Mouse (Mus musculus) forebrain, embryonic 13.5 days (tissue): ENCODE measurements around the gene Pa2g4. TPM values are rescaled to one million over a fixed set of nuclear protein-coding genes. Genes with fewer than 3 reads are reported as not detected.

Experiments
- ATAC-seq: fragments of 200-750 bp; cut with Nextera tagmentation; 2 replicates; pipeline ENCODE4 v1.8.0; 2017
- H3K27ac ChIP-seq: fragments of 300-500 bp; sonication (generic); 2 replicates; pipeline ENCODE4 v1.5.1; 2015; ENCODE audit warnings: inconsistent platforms, mild to moderate bottlenecking, moderate library complexity
- H3K27me3 ChIP-seq: fragments of 300-500 bp; sonication (generic); 2 replicates; pipeline ENCODE4 v1.6.1; 2015; ENCODE audit warnings: mild to moderate bottlenecking, inconsistent platforms
- H3K36me3 ChIP-seq: fragments of 300-500 bp; sonication (generic); 2 replicates; pipeline ENCODE4 v1.6.1; 2015; ENCODE audit warnings: mild to moderate bottlenecking, inconsistent platforms; ENCODE audit not compliant: poor library complexity, severe bottlenecking
- H3K4me1 ChIP-seq: fragments of 300-500 bp; sonication (generic); 2 replicates; pipeline ENCODE4 v1.6.1; 2015; ENCODE audit warnings: inconsistent platforms
- H3K4me2 ChIP-seq: fragments of 300-500 bp; sonication (generic); 2 replicates; pipeline ENCODE4 v1.6.1; 2015; ENCODE audit warnings: inconsistent platforms, mild to moderate bottlenecking, moderate library complexity
- H3K4me3 ChIP-seq: fragments of 300-500 bp; sonication (generic); 2 replicates; pipeline ENCODE4 v1.5.1; 2015; ENCODE audit warnings: mild to moderate bottlenecking, inconsistent platforms
- H3K9ac ChIP-seq: fragments of 300-500 bp; sonication (generic); 2 replicates; pipeline ENCODE4 v1.6.1; 2015; ENCODE audit warnings: mild to moderate bottlenecking, inconsistent platforms
- H3K9me3 ChIP-seq: fragments of 300-500 bp; sonication (generic); replicated peaks from 2 replicates; pipeline ENCODE4 v1.6.1; 2016; ENCODE audit warnings: inconsistent platforms
- WGBS: fragments of 180-500 bp; shearing (Covaris S2); methylation state at CpG from one replicate; pipeline ENCODE4 v1.1.7; 2015; 5-methylcytosine and 5-hydroxymethylcytosine counted together
- polyA plus RNA-seq: library from polyadenylated mRNA; unstranded; fragments of >200 nt; fragmentation: Nextera tagmentation; extraction: Ambion mirVana; gene quantifications from 2 replicates; pipeline ENCODE4 v1.2.1, GENCODE M21; 2015

Pa2g4 gene
- polyA plus RNA-seq, 1 experiment from 2014 or later, result 173 TPM

GRCm38 (mm10) chr10:128525671-128526308, 40.0 kb downstream of the Pa2g4 start, which contains the start of gene Esyt1:
TSS of gene Esyt1 (minus strand) at chr10:128525871.
- Histone ChIP-seq H3K36me3 (no peaks in the 10 kb centered on the region), H3K9ac (peak within 1 kb of the TSS; percentile 69), H3K27ac (no peak within 1 kb of the TSS), H3K4me3 (peak within 1 kb of the TSS; percentile 64), H3K27me3 (peaks cover 53% of the 10 kb centered on the region), H3K4me1 (peaks cover 24% of the 10 kb centered on the region), H3K9me3 (no peaks in the 10 kb centered on the region), H3K4me2 (peak within 1 kb of the TSS; percentile 98)
- under 1% methylated on average over 35 of the region's 37 CpGs for WGBS
- peak; percentile 96 for ATAC-seq

- H3K9ac ChIP-seq, result peak overlapping the region; percentile 69
- WGBS, result under 1% methylated on average over 58 of the region's 58 CpGs
- no peaks in the 10 kb centered on the region for H3K9me3 ChIP-seq
- peak; percentile 52 for ATAC-seq
- H3K36me3 ChIP-seq, result no peaks in the 10 kb centered on the region
- peak overlapping the region; percentile 98 for H3K4me2 ChIP-seq
- peaks cover 24% of the 10 kb centered on the region for H3K4me1 ChIP-seq
- peaks cover 53% of the 10 kb centered on the region for H3K27me3 ChIP-seq
- no peak overlapping the region for H3K27ac ChIP-seq
- H3K4me3 ChIP-seq, result peak overlapping the region; percentile 64
These were observed 40.8 kb downstream of the Pa2g4 start for GRCm38 (mm10) chr10:128524732-128525662.

- Histone ChIP-seq H3K27me3 (peaks cover 46% of the 10 kb centered on the region), H3K27ac (no peak overlapping the region), H3K9ac (peak overlapping the region; percentile 69), H3K9me3 (no peaks in the 10 kb centered on the region), H3K4me2 (peak overlapping the region; percentile 98), H3K4me3 (peak overlapping the region; percentile 64), H3K36me3 (no peaks in the 10 kb centered on the region), H3K4me1 (peaks cover 24% of the 10 kb centered on the region)
- ATAC-seq, result no peak
- 11% methylated on average over 11 of the region's 11 CpGs for WGBS
These were observed 41.6 kb downstream of the Pa2g4 start for GRCm38 (mm10) chr10:128524111-128524731.

- no peak for ATAC-seq
- Histone ChIP-seq H3K4me1 (peaks cover 24% of the 10 kb centered on the region), H3K4me2 (no peak overlapping the region), H3K27me3 (peaks cover 44% of the 10 kb centered on the region), H3K36me3 (no peaks in the 10 kb centered on the region; the same call in 1 of the 2 replicates), H3K4me3 (no peak overlapping the region), H3K9me3 (no peaks in the 10 kb centered on the region), H3K27ac (no peak overlapping the region), H3K9ac (no peak overlapping the region)
- WGBS, result 74% methylated on average over 6 of the region's 6 CpGs
These were observed 43.4 kb downstream of the Pa2g4 start for GRCm38 (mm10) chr10:128522351-128522750.

GRCm38 (mm10) chr10:128520591-128520990, 45.2 kb downstream of the Pa2g4 start:
- Histone ChIP-seq H3K9ac (no peak overlapping the region), H3K9me3 (no peaks in the 10 kb centered on the region), H3K27ac (no peak overlapping the region), H3K27me3 (peaks cover 56% of the 10 kb centered on the region), H3K4me2 (no peak overlapping the region), H3K4me1 (peaks cover 16% of the 10 kb centered on the region; the same call in 1 of the 2 replicates), H3K36me3 (no peaks in the 10 kb centered on the region; the same call in 1 of the 2 replicates), H3K4me3 (no peak overlapping the region)
- WGBS, result 84% methylated on average over 16 of the region's 16 CpGs
- ATAC-seq, result no peak

GRCm38 (mm10) chr10:128518833-128519232, 47.0 kb downstream of the Pa2g4 start:
- Histone ChIP-seq H3K27ac (no peak overlapping the region), H3K4me3 (no peak overlapping the region), H3K4me1 (no peaks in the 10 kb centered on the region), H3K27me3 (peaks cover 52% of the 10 kb centered on the region), H3K9ac (no peak overlapping the region), H3K4me2 (no peak overlapping the region), H3K9me3 (no peaks in the 10 kb centered on the region), H3K36me3 (no peaks in the 10 kb centered on the region; the same call in 1 of the 2 replicates)
- WGBS, result 66% methylated on average over 7 of the region's 7 CpGs
- ATAC-seq, result no peak

- Histone ChIP-seq H3K9ac (no peak overlapping the region), H3K36me3 (peaks cover 3% of the 10 kb centered on the region; the same call in 1 of the 2 replicates), H3K4me2 (no peak overlapping the region), H3K9me3 (no peaks in the 10 kb centered on the region), H3K4me1 (no peaks in the 10 kb centered on the region), H3K27ac (no peak overlapping the region), H3K4me3 (no peak overlapping the region), H3K27me3 (peaks cover 35% of the 10 kb centered on the region)
- WGBS, result 20% methylated on average over 6 of the region's 6 CpGs
- no peak for ATAC-seq
These were observed 49.1 kb downstream of the Pa2g4 start for GRCm38 (mm10) chr10:128516677-128517076.

GRCm38 (mm10) chr10:128516029-128516428, 49.8 kb downstream of the Pa2g4 start:
- H3K9ac ChIP-seq, result no peak overlapping the region; the same call in 1 of the 2 replicates
- ATAC-seq, result no peak
- H3K27me3 ChIP-seq, result peaks cover 35% of the 10 kb centered on the region
- H3K4me1 ChIP-seq, result no peaks in the 10 kb centered on the region
- no peak overlapping the region for H3K4me3 ChIP-seq
- no peak overlapping the region for H3K27ac ChIP-seq
- peaks cover 6% of the 10 kb centered on the region; the same call in 1 of the 2 replicates for H3K36me3 ChIP-seq
- no peak overlapping the region; the same call in 1 of the 2 replicates for H3K4me2 ChIP-seq
- 12% methylated on average over 20 of the region's 20 CpGs for WGBS
- H3K9me3 ChIP-seq, result no peaks in the 10 kb centered on the region

- Histone ChIP-seq H3K4me2 (no peak overlapping the region), H3K36me3 (peaks cover 6% of the 10 kb centered on the region; the same call in 1 of the 2 replicates), H3K4me1 (no peaks in the 10 kb centered on the region), H3K9me3 (no peaks in the 10 kb centered on the region), H3K27ac (no peak overlapping the region), H3K9ac (no peak overlapping the region), H3K4me3 (no peak overlapping the region), H3K27me3 (peaks cover 35% of the 10 kb centered on the region)
- ATAC-seq, result no peak
- WGBS, result 80% methylated on average over 4 of the region's 4 CpGs
These were observed 50.7 kb downstream of the Pa2g4 start for GRCm38 (mm10) chr10:128515044-128515443.

GRCm38 (mm10) chr10:128511761-128512160, 54.0 kb downstream of the Pa2g4 start:
- 84% methylated on average over 12 of the region's 12 CpGs for WGBS
- Histone ChIP-seq H3K27me3 (peaks cover 20% of the 10 kb centered on the region), H3K4me2 (no peak overlapping the region), H3K9me3 (no peaks in the 10 kb centered on the region), H3K36me3 (peaks cover 6% of the 10 kb centered on the region; the same call in 1 of the 2 replicates), H3K27ac (no peak overlapping the region), H3K4me1 (no peaks in the 10 kb centered on the region), H3K9ac (no peak overlapping the region), H3K4me3 (no peak overlapping the region)
- ATAC-seq, result no peak

- no peaks in the 10 kb centered on the region for H3K4me1 ChIP-seq
- H3K4me3 ChIP-seq, result no peak overlapping the region
- no peak overlapping the region for H3K27ac ChIP-seq
- H3K9me3 ChIP-seq, result no peaks in the 10 kb centered on the region
- H3K9ac ChIP-seq, result no peak overlapping the region
- peaks cover 6% of the 10 kb centered on the region; the same call in 1 of the 2 replicates for H3K36me3 ChIP-seq
- peaks cover 14% of the 10 kb centered on the region for H3K27me3 ChIP-seq
- ATAC-seq, result no peak
- H3K4me2 ChIP-seq, result no peak overlapping the region
- 88% methylated on average over 9 of the region's 9 CpGs for WGBS
These were observed 54.6 kb downstream of the Pa2g4 start for GRCm38 (mm10) chr10:128511189-128511588.
